In genomic region chr11:4500826-4501225, GRCm38 (mm10) we compare ENCODE assay signal across 18 mouse cellular contexts. TPM values are rescaled to one million over a fixed set of nuclear protein-coding genes. Genes with fewer than 3 reads are reported as not detected.
A peak's percentile ranks its signal among the peaks of the same experiment; 100 is the strongest.
DNase-seq lines count a peak whose midpoint lies in the region; ATAC-seq and TF ChIP-seq lines count a peak whose summit lies in the region.
"Had no signal": no experiment of that assay in that cellular context is flagged by ENCODE, and none has a peak within 500 bp of the region (broad histone marks: within the 10 kb centered on the region; RNA-seq: fewer than 3 reads in every experiment).

No protein-coding gene starts in this region.

- WGBS in kidney, adult 2 months: 90% methylated on average over 4 of the region's 4 CpGs
- 90% methylated on average over 4 of the region's 4 CpGs for WGBS in midbrain, postnatal 0 days
- WGBS in midbrain, embryonic 10.5 days: 96% methylated on average over 4 of the region's 4 CpGs
- 93% methylated on average over 4 of the region's 4 CpGs for WGBS in forebrain, embryonic 15.5 days

- H3K4me2 ChIP-seq in midbrain, postnatal 0 days (ENCODE audit: low read depth, low read length, poor library complexity, severe bottlenecking): no peak overlapping the region
- H3K4me2 ChIP-seq in forebrain, embryonic 15.5 days (replicated peaks): no peak overlapping the region
- H3K4me2 ChIP-seq: embryonic facial prominence, embryonic 15.5 days; hindbrain, embryonic 15.5 days; lung, embryonic 14.5 days had no signal

- peak; percentile 27 for DNase-seq in cerebellum, adult 9-10 months
- no peak for DNase-seq in kidney, adult 2 months
- DNase-seq in kidney, postnatal 14 days: no peak
- peak; percentile 29 for DNase-seq in midbrain, postnatal 0 days (ENCODE audit: low spot score)
- DNase-seq in midbrain, embryonic 10.5 days (ENCODE audit: low spot score): no peak
- DNase-seq: adrenal gland, postnatal 10 days; lung, embryonic 14.5 days; thymus, postnatal 25 days had no signal

- peaks cover 3% of the 10 kb centered on the region; the same call in 1 of the 2 replicates for H3K4me1 ChIP-seq in kidney, adult 2 months (ENCODE audit: control insufficient read depth, insufficient read depth, low read length)
- no peaks in the 10 kb centered on the region for H3K4me1 ChIP-seq in midbrain, postnatal 0 days (ENCODE audit: insufficient read depth, low read length)
- no peaks in the 10 kb centered on the region for H3K4me1 ChIP-seq in midbrain, embryonic 10.5 days
- no peaks in the 10 kb centered on the region for H3K4me1 ChIP-seq in forebrain, embryonic 15.5 days
- H3K4me1 ChIP-seq: embryonic facial prominence, embryonic 15.5 days; hindbrain, embryonic 15.5 days had no signal

- no peak overlapping the region for H3K9ac ChIP-seq in midbrain, postnatal 0 days (replicated peaks; ENCODE audit: low read length, poor library complexity, severe bottlenecking)
- H3K9ac ChIP-seq in forebrain, embryonic 15.5 days (replicated peaks): no peak overlapping the region
- H3K9ac ChIP-seq: embryonic facial prominence, embryonic 15.5 days; hindbrain, embryonic 15.5 days; lung, embryonic 14.5 days had no signal

- H3K27me3 ChIP-seq in kidney, adult 2 months (replicated peaks; ENCODE audit: control insufficient read depth, insufficient read depth, low read length): no peaks in the 10 kb centered on the region
- H3K27me3 ChIP-seq in midbrain, postnatal 0 days (ENCODE audit: insufficient read depth, low read length): no peaks in the 10 kb centered on the region
- no peaks in the 10 kb centered on the region for H3K27me3 ChIP-seq in midbrain, embryonic 10.5 days (ENCODE audit: low read depth, poor library complexity, severe bottlenecking)
- H3K27me3 ChIP-seq in forebrain, embryonic 15.5 days: no peaks in the 10 kb centered on the region
- H3K27me3 ChIP-seq: embryonic facial prominence, embryonic 15.5 days; hindbrain, embryonic 15.5 days; megakaryocyte, embryonic 14.5 days had no signal

- H3K36me3 ChIP-seq in kidney, adult 2 months (ENCODE audit: control insufficient read depth, insufficient read depth, low read length): peaks cover 4% of the 10 kb centered on the region
- peaks cover 23% of the 10 kb centered on the region for H3K36me3 ChIP-seq in midbrain, postnatal 0 days (ENCODE audit: insufficient read depth, low read length)
- peaks cover 89% of the 10 kb centered on the region for H3K36me3 ChIP-seq in midbrain, embryonic 10.5 days
- peaks cover 48% of the 10 kb centered on the region for H3K36me3 ChIP-seq in forebrain, embryonic 15.5 days

- no peak overlapping the region for H3K4me3 ChIP-seq in kidney, adult 2 months (ENCODE audit: insufficient read depth, low read depth, low read length)
- H3K4me3 ChIP-seq in midbrain, postnatal 0 days (ENCODE audit: low read depth, low read length): no peak overlapping the region
- H3K4me3 ChIP-seq in midbrain, embryonic 10.5 days: no peak overlapping the region
- H3K4me3 ChIP-seq in forebrain, embryonic 15.5 days: no peak overlapping the region
- H3K4me3 ChIP-seq: embryonic facial prominence, embryonic 15.5 days; hindbrain, embryonic 15.5 days; megakaryocyte, embryonic 14.5 days; myocyte had no signal

- no peaks in the 10 kb centered on the region for H3K9me3 ChIP-seq in midbrain, postnatal 0 days (ENCODE audit: low read length)
- no peaks in the 10 kb centered on the region for H3K9me3 ChIP-seq in midbrain, embryonic 10.5 days (replicated peaks)
- no peaks in the 10 kb centered on the region for H3K9me3 ChIP-seq in forebrain, embryonic 15.5 days
- H3K9me3 ChIP-seq: embryonic facial prominence, embryonic 15.5 days; hindbrain, embryonic 15.5 days; megakaryocyte, embryonic 14.5 days had no signal

- peak; percentile 40 for TF ChIP-seq CTCF in kidney, adult 2 months (conservative IDR thresholded peaks at IDR 0.05; ENCODE audit: insufficient read depth, insufficient read length, low read depth, low read length)
- TF ChIP-seq CTCF in midbrain, postnatal 0 days (IDR thresholded peaks at IDR 0.05): peak; percentile 52

- TF ChIP-seq POLR2A in kidney, adult 2 months (IDR thresholded peaks at IDR 0.05; ENCODE audit: low read depth, low read length): no peak

- no peak overlapping the region for H3K27ac ChIP-seq in kidney, adult 2 months (ENCODE audit: insufficient read depth, low read depth, low read length)
- H3K27ac ChIP-seq in midbrain, postnatal 0 days (ENCODE audit: low read depth, low read length): no peak overlapping the region
- H3K27ac ChIP-seq in midbrain, embryonic 10.5 days (replicated peaks): no peak overlapping the region
- no peak overlapping the region for H3K27ac ChIP-seq in forebrain, embryonic 15.5 days (replicated peaks)
- H3K27ac ChIP-seq: embryonic facial prominence, embryonic 15.5 days; hindbrain, embryonic 15.5 days had no signal

- no peak for ATAC-seq in cerebellum, adult (ENCODE audit: insufficient number of reproducible peaks, low FRiP score, low TSS enrichment)
- no peak for ATAC-seq in midbrain, postnatal 0 days (ENCODE audit: low FRiP score)
- no peak for ATAC-seq in forebrain, embryonic 15.5 days (replicated peaks)
- no peak for ATAC-seq in megakaryocyte-erythroid progenitor cell, adult 5-6 weeks (replicated peaks; ENCODE audit: low FRiP score, low TSS enrichment, poor library complexity, severe bottlenecking)

RNA-seq across cellular contexts. Expression of gene Hormad2, which starts 59.9 kb away (rescaled TPM):
- not detected in 2 replicates for polyA plus RNA-seq in kidney, adult 2 months (2012; rRNA removed)
- not detected in 2 replicates for total RNA-seq in midbrain, postnatal 0 days (2014; rRNA removed)
- 0.10 TPM in 1 of 2 replicates, not detected in the other for polyA plus RNA-seq in midbrain, postnatal 0 days (2015; fragmentation: Nextera tagmentation; extraction: Ambion mirVana)
- polyA plus RNA-seq in midbrain, embryonic 10.5 days (2016; fragmentation: Nextera tagmentation; extraction: Ambion mirVana): 0.17 and 0.22 TPM in 2 replicates
- not detected in 2 replicates for polyA plus RNA-seq in forebrain, embryonic 15.5 days (2015; fragmentation: Nextera tagmentation; extraction: Ambion mirVana)
- total RNA-seq in megakaryocyte-erythroid progenitor cell, adult 5-6 weeks (2014; fragmentation: Nextera tagmentation): not detected in 2 replicates
- 0.42 and 0.66 TPM in 2 replicates for total RNA-seq in megakaryocyte-erythroid progenitor cell, adult 5-6 weeks (2017)
- total RNA-seq: heart, adult 8-10 months; heart, postnatal 25 days had no signal
- polyA plus RNA-seq: hindbrain, embryonic 15.5 days; small intestine, adult 2 months had no signal

Comparison
In these comparisons a context has a peak if more than half of its experiments do, and no peak if none do; other contexts are left out.
1. DNase-seq: peak in cerebellum, adult 9-10 months (single experiment) and midbrain, postnatal 0 days (single experiment); none in kidney, adult 2 months (single experiment), kidney, postnatal 14 days (single experiment) and midbrain, embryonic 10.5 days (single experiment).